Mouse (Mus musculus) megakaryocyte, embryonic 14.5 days (primary cell): ENCODE measurements at regions not wholly inside any gene's neighbourhood (a gene's known extent, or its start where the extent isn't known, plus 50 kb on each side); places are given as distances from the start of the nearest gene placed in this dataset.

Source experiments
- H3K27me3 ChIP-seq: replicated peaks from 2 replicates; pipeline ENCODE3; 2012; ENCODE audit warnings: inconsistent platforms
- H3K36me3 ChIP-seq: replicated peaks from 2 replicates; pipeline ENCODE3; 2012; ENCODE audit warnings: low read length, inconsistent platforms, mixed read lengths
- H3K4me1 ChIP-seq: 2 replicates; pipeline ENCODE4 v1.6.1; 2012; ENCODE audit warnings: inconsistent platforms
- H3K4me3 ChIP-seq: replicated peaks from 2 replicates; pipeline ENCODE3; 2012; ENCODE audit warnings: moderate library complexity, mild to moderate bottlenecking, inconsistent platforms
- H3K9me3 ChIP-seq: 2 replicates; pipeline ENCODE4 v1.6.1; 2012; ENCODE audit warnings: inconsistent platforms
- FLI1 ChIP-seq: IDR thresholded peaks from 2 replicates; pipeline ENCODE4 v1.6.1; 2012; ENCODE audit warnings: low read length, inconsistent platforms, mixed read lengths
- GATA1 ChIP-seq: IDR thresholded peaks from 3 replicates; pipeline ENCODE4 v1.6.1; 2012; ENCODE audit warnings: mixed read lengths, low read length, inconsistent platforms, borderline replicate concordance

GRCm38 (mm10) chr1:73130215-73130861 lies 114.6 kb upstream of the Tnp1 start:
- Histone ChIP-seq H3K9me3 (peaks cover 16% of the 10 kb centered on the region), H3K4me3 (no peak overlapping the region), H3K4me1 (no peaks in the 10 kb centered on the region), H3K36me3 (no peaks in the 10 kb centered on the region), H3K27me3 (no peaks in the 10 kb centered on the region)
- TF ChIP-seq FLI1 (no peak), GATA1 (no peak)

GRCm38 (mm10) chr1:73123012-73123411 lies 107.3 kb upstream of the Tnp1 start:
- no peaks in the 10 kb centered on the region for H3K4me1 ChIP-seq
- H3K9me3 ChIP-seq: peaks cover 47% of the 10 kb centered on the region
- no peaks in the 10 kb centered on the region for H3K36me3 ChIP-seq
- TF ChIP-seq GATA1 (no peak), FLI1 (no peak)
- no peaks in the 10 kb centered on the region for H3K27me3 ChIP-seq
- H3K4me3 ChIP-seq: no peak overlapping the region

- TF ChIP-seq FLI1 (no peak), GATA1 (no peak)
- Histone ChIP-seq H3K9me3 (peaks cover 49% of the 10 kb centered on the region), H3K27me3 (no peaks in the 10 kb centered on the region)
Measured at GRCm38 (mm10) chr1:73118661-73119060, 103.0 kb upstream of the Tnp1 start.

DNA sequence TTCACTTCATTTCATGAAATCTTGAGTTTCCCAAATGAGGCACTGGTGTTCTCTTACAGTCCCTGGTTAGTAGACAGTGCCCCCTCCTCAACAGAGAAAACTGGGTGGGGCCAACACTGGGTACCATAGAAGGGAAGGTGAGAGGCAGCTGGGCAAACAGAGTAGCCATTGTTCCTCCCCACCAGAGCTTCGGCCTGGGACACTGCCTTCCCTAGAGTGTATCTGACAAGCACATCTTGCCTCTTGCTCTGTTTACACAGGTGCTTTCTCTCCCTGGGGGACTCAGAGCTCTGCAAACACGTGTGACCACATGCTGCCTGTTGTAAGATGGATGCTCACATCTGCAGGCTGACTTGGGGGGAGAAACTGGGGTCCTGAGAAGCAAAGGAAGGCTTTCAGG lies 100.8 kb upstream of the Tnp1 start:
- no peak for TF ChIP-seq FLI1
- no peak for TF ChIP-seq GATA1
- no peaks in the 10 kb centered on the region for H3K36me3 ChIP-seq

More at GRCm38 (mm10) chr1:73118661-73119060, 103.0 kb upstream of the Tnp1 start:
- no peak overlapping the region for H3K4me3 ChIP-seq
- no peaks in the 10 kb centered on the region for H3K36me3 ChIP-seq
- H3K4me1 ChIP-seq: no peaks in the 10 kb centered on the region

GRCm38 (mm10) chr1:73115854-73116253 lies 100.1 kb upstream of the Tnp1 start:
- H3K4me1 ChIP-seq: no peaks in the 10 kb centered on the region
- no peaks in the 10 kb centered on the region for H3K27me3 ChIP-seq
- TF ChIP-seq GATA1 (no peak), FLI1 (no peak)
- H3K4me3 ChIP-seq: no peak overlapping the region
- peaks cover 43% of the 10 kb centered on the region for H3K9me3 ChIP-seq
- no peaks in the 10 kb centered on the region for H3K36me3 ChIP-seq

More for the DNA sequence above, 100.8 kb upstream of the Tnp1 start:
- Histone ChIP-seq H3K4me3 (peak overlapping the region; percentile 21), H3K4me1 (no peaks in the 10 kb centered on the region), H3K9me3 (peaks cover 43% of the 10 kb centered on the region), H3K27me3 (no peaks in the 10 kb centered on the region)

DNA sequence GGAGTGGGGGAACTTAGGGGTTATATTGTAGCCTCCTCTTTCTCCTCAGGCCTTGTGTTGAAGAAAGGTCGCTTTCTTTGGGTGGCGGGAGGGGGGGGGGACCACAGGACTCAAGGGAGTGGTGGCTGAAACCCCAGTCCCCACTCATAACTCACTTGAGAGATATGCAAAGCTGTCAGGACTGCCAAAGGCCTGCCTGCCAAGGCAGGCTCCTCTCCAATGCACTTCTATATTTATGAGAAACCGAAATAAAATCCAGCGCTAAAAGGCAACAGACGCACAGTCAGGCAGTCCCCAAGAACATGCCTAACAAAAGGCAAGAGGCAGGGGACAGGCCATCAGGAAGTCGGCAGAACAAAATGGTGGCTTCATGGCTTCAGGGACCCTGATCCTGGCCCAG lies 97.4 kb upstream of the Tnp1 start:
- TF ChIP-seq FLI1 (no peak), GATA1 (no peak)
- Histone ChIP-seq H3K9me3 (peaks cover 49% of the 10 kb centered on the region), H3K4me1 (no peaks in the 10 kb centered on the region), H3K27me3 (no peaks in the 10 kb centered on the region), H3K4me3 (no peak overlapping the region), H3K36me3 (no peaks in the 10 kb centered on the region)

GRCm38 (mm10) chr1:73112711-73113110 lies 97.0 kb upstream of the Tnp1 start:
- H3K36me3 ChIP-seq: no peaks in the 10 kb centered on the region
- no peaks in the 10 kb centered on the region for H3K4me1 ChIP-seq
- TF ChIP-seq FLI1: no peak
- no peak for TF ChIP-seq GATA1
- H3K27me3 ChIP-seq: no peaks in the 10 kb centered on the region
- H3K9me3 ChIP-seq: peaks cover 49% of the 10 kb centered on the region
- H3K4me3 ChIP-seq: no peak overlapping the region

GRCm38 (mm10) chr1:73111911-73112310 lies 96.2 kb upstream of the Tnp1 start:
- Histone ChIP-seq H3K9me3 (peaks cover 47% of the 10 kb centered on the region), H3K36me3 (no peaks in the 10 kb centered on the region), H3K4me1 (no peaks in the 10 kb centered on the region), H3K27me3 (no peaks in the 10 kb centered on the region), H3K4me3 (no peak overlapping the region)
- TF ChIP-seq GATA1: no peak
- TF ChIP-seq FLI1: no peak

GRCm38 (mm10) chr1:73105856-73106463 lies 90.3 kb upstream of the Tnp1 start:
- Histone ChIP-seq H3K27me3 (no peaks in the 10 kb centered on the region), H3K4me1 (no peaks in the 10 kb centered on the region), H3K4me3 (no peak overlapping the region), H3K36me3 (no peaks in the 10 kb centered on the region), H3K9me3 (peaks cover 16% of the 10 kb centered on the region)
- TF ChIP-seq FLI1: no peak
- TF ChIP-seq GATA1: no peak

GRCm38 (mm10) chr1:73097645-73098440 lies 82.1 kb upstream of the Tnp1 start:
- TF ChIP-seq GATA1 (no peak), FLI1 (no peak)
- no peak overlapping the region for H3K4me3 ChIP-seq

More at GRCm38 (mm10) chr1:73097645-73098440, 82.1 kb upstream of the Tnp1 start:
- no peaks in the 10 kb centered on the region for H3K27me3 ChIP-seq
- H3K4me1 ChIP-seq: no peaks in the 10 kb centered on the region
- H3K36me3 ChIP-seq: no peaks in the 10 kb centered on the region
- peaks cover 13% of the 10 kb centered on the region; the same call in 1 of the 2 replicates for H3K9me3 ChIP-seq
